Mouse (Mus musculus) telencephalon, adult 2 months (tissue): ENCODE results near the gene Lancl2.

Source experiments
- DNase-seq: peaks from one replicate; pipeline ENCODE4 v3.0.0-alpha.2; 2011; ENCODE audit warnings: low read depth, low spot score

Gene Lancl2

DNA sequence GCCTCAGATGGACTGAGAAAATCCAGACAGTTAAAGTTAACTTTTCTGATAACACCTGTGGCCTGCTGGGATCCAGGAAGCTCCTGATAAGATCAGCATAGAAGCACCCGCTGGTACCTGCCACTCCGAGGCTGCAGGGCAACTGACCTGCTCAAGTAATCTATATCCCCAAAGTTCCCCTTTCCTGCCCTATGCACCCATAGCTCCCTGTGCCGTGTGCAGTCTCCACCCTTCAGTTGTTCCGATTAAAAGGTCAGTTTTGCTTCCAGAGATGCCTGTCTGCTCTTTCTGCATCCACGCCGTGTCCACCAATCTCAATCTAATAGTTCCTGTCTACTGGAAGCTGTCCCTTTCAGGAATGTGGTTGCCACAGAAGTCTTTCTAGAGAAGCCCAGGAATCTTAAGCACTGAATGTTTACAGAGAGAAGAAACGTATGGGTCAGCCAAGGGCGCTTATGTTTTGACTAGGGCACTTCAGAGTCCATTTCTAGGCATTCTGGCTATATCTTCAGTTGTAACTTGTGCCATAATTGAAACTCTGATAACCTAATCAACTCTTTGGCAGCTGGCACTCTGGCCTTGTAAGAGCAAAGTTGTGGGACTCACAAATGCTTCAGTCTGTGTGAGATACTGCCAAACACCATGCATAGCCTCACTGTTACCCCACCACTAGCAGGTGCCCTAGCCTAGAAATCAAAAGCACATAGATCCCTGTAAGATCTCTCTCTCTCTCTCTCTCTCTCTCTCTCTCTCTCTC, 65.0 kb downstream of the Lancl2 start:
- DNase-seq, result no peak

GRCm38 (mm10) chr6:57768948-57769525, 66.7 kb downstream of the Lancl2 start:
- no peak for DNase-seq

DNA sequence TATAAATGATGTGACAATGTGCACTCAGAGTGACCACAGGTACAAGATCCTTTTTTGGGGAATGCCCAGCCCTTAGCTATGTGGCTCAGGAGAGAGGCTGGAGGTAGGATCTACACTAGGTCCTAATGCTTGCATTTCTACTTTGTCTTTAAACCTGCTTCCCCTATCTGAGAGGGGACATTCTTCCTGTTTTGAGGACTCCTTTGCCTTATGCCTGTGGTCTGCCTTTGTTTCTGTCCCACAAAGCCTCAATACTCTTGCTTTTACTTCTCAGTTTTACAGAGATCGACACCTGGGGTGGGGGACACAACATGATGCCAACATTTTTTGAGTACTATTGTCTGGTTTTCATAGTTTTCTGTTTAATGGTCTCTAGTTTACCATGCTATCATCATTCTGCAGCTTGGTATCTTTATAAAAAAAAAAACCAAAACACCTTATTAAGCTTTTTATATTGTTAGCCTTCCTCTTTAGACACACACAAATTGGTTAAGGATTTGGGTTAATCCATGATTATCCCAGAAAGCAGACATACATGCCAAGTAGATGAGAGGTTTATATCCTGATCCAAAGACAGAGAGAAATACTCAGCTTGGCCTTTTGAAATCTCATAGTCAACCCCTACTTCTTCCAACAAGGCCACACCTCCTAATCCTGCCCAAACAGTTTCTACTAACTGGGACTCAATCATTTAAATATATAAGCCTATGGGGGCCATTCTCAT, 68.3 kb downstream of the Lancl2 start:
- no peak for DNase-seq

GRCm38 (mm10) chr6:57773792-57774191, 71.5 kb downstream of the Lancl2 start:
- DNase-seq, result no peak

DNA sequence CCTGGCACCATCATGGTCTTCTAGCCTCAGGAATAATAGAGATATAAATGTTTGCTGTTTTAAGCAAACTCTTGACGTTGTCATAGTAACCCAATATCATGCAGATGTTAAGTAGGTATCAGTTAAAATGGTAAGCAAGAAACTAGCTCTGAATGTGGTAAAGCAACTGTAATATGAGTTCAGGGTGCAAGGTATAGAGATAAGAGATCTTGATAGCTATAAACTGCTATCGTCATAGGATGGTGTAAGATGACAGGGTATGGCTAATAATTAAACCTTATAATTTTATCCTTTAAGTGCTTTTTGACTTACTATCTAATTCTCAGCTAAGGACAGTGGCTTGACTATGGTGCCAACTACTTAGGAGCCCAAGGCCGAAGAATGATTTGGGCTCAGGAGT, 78.0 kb downstream of the Lancl2 start:
- DNase-seq, result no peak

DNA sequence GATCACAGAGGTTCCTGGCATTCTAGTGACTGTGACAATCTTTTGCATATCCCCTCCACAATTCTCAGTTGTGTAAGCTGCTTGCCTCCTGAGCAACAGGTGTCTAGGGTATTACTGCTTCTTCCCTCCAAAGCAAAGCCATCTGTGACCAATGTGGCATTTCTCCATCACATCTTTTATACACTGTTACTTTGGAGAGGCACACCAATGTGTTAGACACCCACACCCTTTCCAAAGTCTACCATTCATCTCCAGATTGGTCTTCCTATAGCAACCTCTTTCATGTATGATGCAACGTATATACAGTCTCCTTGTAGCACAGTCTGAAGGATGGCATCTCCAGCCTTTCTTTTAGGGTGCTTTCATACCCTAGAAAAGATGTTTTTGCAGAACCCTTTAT, 80.3 kb downstream of the Lancl2 start:
- no peak for DNase-seq

DNA sequence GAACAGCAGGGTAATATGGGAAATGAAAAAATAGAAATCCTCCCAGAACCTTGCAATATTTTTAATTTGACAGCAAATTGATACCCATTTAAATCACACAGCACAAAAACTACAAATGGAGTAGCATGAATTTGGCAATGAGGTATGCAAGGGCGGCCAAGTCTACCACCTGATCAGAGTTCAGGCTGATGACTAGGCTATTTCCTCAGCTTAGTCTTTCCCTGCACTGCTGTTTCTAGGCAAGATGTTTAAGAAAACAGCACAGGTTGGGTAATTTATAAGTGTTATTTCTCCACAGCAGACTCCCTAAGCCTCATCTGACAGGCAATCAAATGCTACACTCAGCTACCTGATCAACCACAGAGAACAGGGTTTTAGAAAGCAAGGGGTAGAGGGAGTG, 81.9 kb downstream of the Lancl2 start:
- no peak for DNase-seq

DNA sequence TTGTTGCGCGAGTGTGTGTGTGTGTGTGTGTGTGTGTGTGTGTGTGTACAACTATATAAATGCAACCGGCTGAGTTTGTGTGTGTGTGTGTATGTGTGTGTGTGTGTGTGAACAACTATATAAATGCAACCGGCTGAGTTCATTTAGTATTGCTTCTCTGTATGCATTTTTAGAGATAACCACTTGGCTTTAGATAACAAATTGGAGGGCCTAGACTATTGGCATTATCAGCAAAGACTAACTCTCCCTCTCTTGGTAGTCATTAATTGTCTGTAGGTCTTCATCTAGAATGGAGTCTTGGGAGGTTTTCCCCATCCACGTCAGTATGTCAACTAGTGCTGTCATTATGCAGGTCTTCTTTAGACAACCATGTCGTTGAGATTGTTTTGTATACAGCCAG, 85.0 kb downstream of the Lancl2 start:
- DNase-seq, result no peak
